Mouse (Mus musculus) limb, embryonic 10.5 days (tissue): ENCODE measurements around the gene Hist1h3b. TPM values are rescaled to one million over a fixed set of nuclear protein-coding genes. Genes with fewer than 3 reads are reported as not detected.
"Not testable (repeated sequence)": the region's sequence is repeated elsewhere in the genome, so short reads cannot be mapped to it uniquely, and the experiment has no call there.

Experiments used
- DNase-seq: peaks from one replicate; pipeline ENCODE4 v3.0.0-alpha.2; 2017; ENCODE audit warnings: low spot score
- H3K27ac ChIP-seq: fragments of 300-500 bp; sonication (generic); 2 replicates; pipeline ENCODE4 v1.5.1; 2016; ENCODE audit warnings: mild to moderate bottlenecking
- H3K27me3 ChIP-seq: fragments of 300-500 bp; sonication (generic); 2 replicates; pipeline ENCODE4 v1.6.1; 2016; ENCODE audit warnings: low read depth, mild to moderate bottlenecking; ENCODE audit not compliant: poor library complexity, severe bottlenecking
- H3K36me3 ChIP-seq: fragments of 300-500 bp; sonication (generic); 2 replicates; pipeline ENCODE4 v1.6.1; 2016; ENCODE audit warnings: mild to moderate bottlenecking, moderate library complexity
- H3K4me1 ChIP-seq: fragments of 300-500 bp; sonication (generic); 2 replicates; pipeline ENCODE4 v1.6.1; 2016
- H3K4me3 ChIP-seq: fragments of 300-500 bp; sonication (generic); 2 replicates; pipeline ENCODE4 v1.5.1; 2016; ENCODE audit warnings: mild to moderate bottlenecking, moderate library complexity
- H3K9me3 ChIP-seq: fragments of 300-500 bp; sonication (generic); replicated peaks from 2 replicates; pipeline ENCODE4 v1.6.1; 2016; ENCODE audit warnings: mild to moderate bottlenecking
- WGBS: fragments of 180-500 bp; shearing (Covaris S2); methylation state at CpG from one replicate; pipeline ENCODE4 v1.1.7; 2016; 5-methylcytosine and 5-hydroxymethylcytosine counted together
- polyA plus RNA-seq: library from polyadenylated mRNA; unstranded; fragments of >200 nt; fragmentation: Nextera tagmentation; extraction: Ambion mirVana; gene quantifications from 2 replicates; pipeline ENCODE4 v1.2.1, GENCODE M21; 2016

Hist1h3b gene
- polyA plus RNA-seq, 1 experiment from 2014 or later = 9.7 TPM

- peak; percentile 82 for DNase-seq
- WGBS = 2% methylated on average over 32 of the region's 47 CpGs
- H3K36me3 ChIP-seq, H3K27me3 ChIP-seq, H3K9me3 ChIP-seq: not testable (repeated sequence)
- Histone ChIP-seq H3K4me1 (peaks cover 17% of the 10 kb centered on the region), H3K4me3 (peak within 1 kb of the TSS; percentile 51), H3K27ac (peak within 1 kb of the TSS; percentile 98)
Measured at GRCm38 (mm10) chr13:23750839-23751477, 1.1 kb upstream of the Hist1h3b start, which contains the start of gene Hist1h2ab. Hist1h2ab (plus strand) TSS chr13:23751126.

GRCm38 (mm10) chr13:23751478-23751956 is 550 bp upstream of the Hist1h3b start:
- 2% methylated on average over 11 of the region's 11 CpGs for WGBS
- peak overlapping the region; percentile 51 for H3K4me3 ChIP-seq
- H3K9me3 ChIP-seq = no peaks in the 10 kb centered on the region
- H3K36me3 ChIP-seq = no peaks in the 10 kb centered on the region
- DNase-seq = peak; percentile 45
- H3K4me1 ChIP-seq = peaks cover 17% of the 10 kb centered on the region
- no peaks in the 10 kb centered on the region for H3K27me3 ChIP-seq
- peak overlapping the region; percentile 98 for H3K27ac ChIP-seq

- DNase-seq = no peak
- no peaks in the 10 kb centered on the region for H3K27me3 ChIP-seq
- no peaks in the 10 kb centered on the region for H3K36me3 ChIP-seq
Measured at GRCm38 (mm10) chr13:23752742-23753172, 690 bp downstream of the Hist1h3b start.

GRCm38 (mm10) chr13:23753314-23754078 is 1.4 kb downstream of the Hist1h3b start:
- no peaks in the 10 kb centered on the region for H3K27me3 ChIP-seq
- H3K36me3 ChIP-seq = no peaks in the 10 kb centered on the region
- H3K4me3 ChIP-seq = peak overlapping the region; percentile 51
- peaks cover 7% of the 10 kb centered on the region for H3K4me1 ChIP-seq
- 63% methylated on average over 4 of the region's 4 CpGs for WGBS
- DNase-seq = peak; percentile 22
- H3K27ac ChIP-seq = peak overlapping the region; percentile 87
- no peaks in the 10 kb centered on the region for H3K9me3 ChIP-seq

More at GRCm38 (mm10) chr13:23752742-23753172, 690 bp downstream of the Hist1h3b start:
- peaks cover 15% of the 10 kb centered on the region for H3K4me1 ChIP-seq
- H3K4me3 ChIP-seq = peak overlapping the region; percentile 51
- H3K27ac ChIP-seq = peak overlapping the region; percentile 87
- H3K9me3 ChIP-seq = no peaks in the 10 kb centered on the region
- WGBS = 7% methylated on average over 6 of the region's 6 CpGs

DNA sequence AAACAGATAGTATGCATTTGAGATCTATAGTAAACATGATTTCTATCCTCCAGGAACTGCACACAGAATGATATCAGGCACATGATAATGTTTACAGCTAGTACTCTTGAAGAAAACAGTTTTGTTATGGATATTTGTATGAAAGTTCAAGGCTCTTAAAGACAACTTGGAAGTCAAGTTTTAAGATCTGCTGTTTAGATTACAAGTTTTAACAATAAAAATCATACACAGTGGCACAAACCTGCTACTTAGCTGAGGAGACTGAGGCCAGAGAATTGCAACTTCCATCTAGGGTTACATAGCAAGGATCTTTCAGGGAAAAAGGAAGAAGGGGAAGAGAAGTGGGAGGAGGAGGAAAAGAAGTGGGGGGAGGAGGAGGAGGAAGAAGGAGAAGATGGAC is 2.9 kb downstream of the Hist1h3b start:
- no peak for DNase-seq
- Histone ChIP-seq H3K9me3 (no peaks in the 10 kb centered on the region), H3K4me1 (peaks cover 7% of the 10 kb centered on the region), H3K36me3 (no peaks in the 10 kb centered on the region), H3K27ac (peak overlapping the region; percentile 92), H3K27me3 (no peaks in the 10 kb centered on the region), H3K4me3 (no peak overlapping the region)

GRCm38 (mm10) chr13:23756790-23757189 is 4.7 kb downstream of the Hist1h3b start, which contains the start of gene Hist1h4b:
Hist1h4b (plus strand) TSS chr13:23757013.
- DNase-seq = peak; percentile 91
- WGBS = 0% methylated on average over 19 of the region's 22 CpGs
- Histone ChIP-seq H3K9me3 (no peaks in the 10 kb centered on the region), H3K4me1 (peaks cover 12% of the 10 kb centered on the region), H3K27me3 (no peaks in the 10 kb centered on the region), H3K36me3 (no peaks in the 10 kb centered on the region), H3K27ac (peak within 1 kb of the TSS; percentile 92), H3K4me3 (peak within 1 kb of the TSS; percentile 52)

GRCm38 (mm10) chr13:23757211-23757773 is 5.2 kb downstream of the Hist1h3b start:
- Histone ChIP-seq H3K36me3 (no peaks in the 10 kb centered on the region), H3K4me3 (peak overlapping the region; percentile 52), H3K27ac (peak overlapping the region; percentile 92), H3K4me1 (peaks cover 12% of the 10 kb centered on the region), H3K27me3 (no peaks in the 10 kb centered on the region), H3K9me3 (no peaks in the 10 kb centered on the region)
- 2% methylated on average over 22 of the region's 23 CpGs for WGBS
- peak; percentile 68 for DNase-seq

DNA sequence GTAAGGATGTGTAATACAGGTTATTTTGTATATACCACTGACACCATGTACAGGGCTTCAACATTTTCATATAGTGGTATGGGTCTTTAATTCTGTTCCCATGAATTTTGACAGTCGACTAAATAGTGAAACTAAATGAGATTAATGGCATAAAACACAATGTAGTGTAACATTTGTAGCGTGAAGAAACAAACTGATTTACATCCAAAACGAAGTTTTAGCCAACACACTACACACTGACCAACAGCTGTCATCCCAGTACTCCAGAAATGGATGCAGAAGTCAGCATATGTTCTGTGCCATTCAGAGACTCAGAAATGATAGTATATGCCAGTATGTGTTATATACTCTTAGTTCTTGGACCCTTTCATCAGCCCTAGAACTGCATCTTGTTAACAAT is 5.9 kb downstream of the Hist1h3b start:
- 56% methylated on average over 3 of the region's 3 CpGs for WGBS
- no peaks in the 10 kb centered on the region for H3K9me3 ChIP-seq
- no peaks in the 10 kb centered on the region for H3K27me3 ChIP-seq
- H3K4me3 ChIP-seq = peak overlapping the region; percentile 52
- H3K27ac ChIP-seq = peak overlapping the region; percentile 92
- peaks cover 15% of the 10 kb centered on the region for H3K4me1 ChIP-seq
- DNase-seq = no peak
- H3K36me3 ChIP-seq = no peaks in the 10 kb centered on the region

DNA sequence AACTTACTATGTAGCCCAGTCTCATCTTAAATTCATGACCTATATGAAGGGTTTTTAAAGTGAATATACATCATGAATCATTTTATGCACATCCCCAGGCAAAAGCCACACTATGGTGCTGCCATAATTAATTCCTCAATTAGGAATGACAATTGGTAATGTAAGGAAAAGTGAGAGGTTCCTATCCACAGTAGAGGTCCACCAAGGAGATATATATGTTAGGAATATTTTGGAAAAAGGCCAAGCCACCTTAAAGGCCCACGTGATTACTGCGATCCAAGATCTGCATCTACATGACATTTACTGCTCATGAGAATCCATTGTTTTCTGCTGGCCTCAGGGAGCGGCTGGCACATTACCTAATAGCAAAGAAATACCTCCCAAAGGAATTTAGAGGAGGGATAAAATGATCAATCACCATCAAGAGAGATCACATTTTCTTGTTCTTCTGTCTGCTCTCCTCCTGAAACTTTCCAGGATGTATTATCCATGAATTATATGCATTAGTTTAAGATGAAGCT is 7.2 kb downstream of the Hist1h3b start:
- DNase-seq = peak; percentile 26
- 73% methylated on average over 3 of the region's 3 CpGs for WGBS
- Histone ChIP-seq H3K4me1 (peaks cover 27% of the 10 kb centered on the region), H3K4me3 (no peak overlapping the region), H3K36me3 (no peaks in the 10 kb centered on the region), H3K9me3 (no peaks in the 10 kb centered on the region), H3K27me3 (no peaks in the 10 kb centered on the region), H3K27ac (peak overlapping the region; percentile 92)

GRCm38 (mm10) chr13:23759916-23760239 is 7.8 kb downstream of the Hist1h3b start:
- Histone ChIP-seq H3K9me3 (no peaks in the 10 kb centered on the region), H3K4me1 (peaks cover 33% of the 10 kb centered on the region), H3K4me3 (peak overlapping the region; percentile 59), H3K36me3 (no peaks in the 10 kb centered on the region), H3K27me3 (no peaks in the 10 kb centered on the region), H3K27ac (peak overlapping the region; percentile 92)
- 74% methylated on average over 1 of the region's 1 CpGs for WGBS
- DNase-seq = peak; percentile 56

DNA sequence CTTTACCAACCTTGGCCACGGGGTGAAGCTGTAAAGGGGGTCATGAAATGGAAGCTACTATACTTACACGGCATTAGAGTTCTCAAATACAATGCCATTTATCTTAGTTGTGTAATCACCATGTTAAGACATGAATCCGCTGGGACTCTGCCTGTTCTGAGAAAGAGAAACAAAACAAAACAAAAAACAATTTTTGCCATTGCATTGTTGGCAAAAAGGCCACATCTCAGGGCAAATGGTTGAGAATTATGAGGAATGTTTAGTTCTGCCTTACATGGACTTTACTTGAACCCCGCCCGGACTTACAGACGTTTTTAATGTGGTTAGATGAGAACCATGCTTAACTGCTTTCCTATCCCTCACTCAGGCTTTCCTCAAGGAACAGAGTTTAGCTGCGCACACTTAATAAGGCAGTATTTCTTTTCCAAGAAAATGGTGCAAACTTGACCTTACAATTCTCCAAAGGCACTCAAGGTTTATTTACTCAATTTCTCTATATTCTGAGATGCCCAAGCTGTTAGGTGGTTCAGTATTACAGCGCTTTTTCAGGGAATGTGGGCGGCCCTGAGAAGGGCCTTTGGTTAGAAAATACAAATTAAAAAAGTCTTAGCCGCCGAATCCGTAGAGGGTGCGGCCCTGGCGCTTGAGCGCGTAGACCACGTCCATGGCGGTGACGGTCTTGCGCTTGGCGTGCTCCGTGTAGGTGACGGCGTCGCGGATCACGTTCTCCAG is 8.3 kb downstream of the Hist1h3b start:
- peak overlapping the region; percentile 92 for H3K27ac ChIP-seq
- 2% methylated on average over 26 of the region's 27 CpGs for WGBS
- no peaks in the 10 kb centered on the region for H3K36me3 ChIP-seq
- H3K9me3 ChIP-seq = no peaks in the 10 kb centered on the region
- H3K27me3 ChIP-seq = no peaks in the 10 kb centered on the region
- peaks cover 35% of the 10 kb centered on the region for H3K4me1 ChIP-seq
- DNase-seq = no peak
- H3K4me3 ChIP-seq = peak overlapping the region; percentile 59
